Mouse (Mus musculus) CD4-positive, CD25-positive, alpha-beta regulatory T cell (primary cell): ENCODE results near the gene Vmn2r29. TPM values are rescaled to one million over a fixed set of nuclear protein-coding genes. Genes with fewer than 3 reads are reported as not detected.

Source experiments
- polyA plus RNA-seq: library from polyadenylated mRNA; unstranded; fragments of 100-300 nt; shearing (Covaris generic); gene quantifications from one replicate; pipeline ENCODE4 v1.2.1, GENCODE M21; 2017

Vmn2r29 gene
- polyA plus RNA-seq, result 1.2 TPM

DNA sequence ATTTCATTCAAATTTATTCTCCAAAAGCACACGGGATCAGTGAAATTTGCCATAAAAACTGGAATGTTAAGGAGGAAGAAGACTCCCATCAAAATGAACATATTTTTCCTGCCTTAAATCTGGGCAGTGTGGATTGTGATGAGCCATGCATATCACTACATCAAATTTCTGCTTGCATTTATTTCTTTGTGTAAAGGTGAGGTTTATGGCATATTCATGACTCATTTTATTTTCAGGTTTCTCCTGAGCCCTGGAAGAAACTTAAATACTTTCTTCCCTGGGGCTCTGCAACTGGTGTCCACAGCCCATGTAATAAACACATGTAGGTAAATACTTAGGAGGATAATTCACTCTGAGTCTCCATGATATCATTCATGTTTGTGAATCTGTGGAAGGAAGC is at the start of gene Vmn2r29:
Gene Vmn2r29, minus strand, starts transcription at position 101 of the 400 bp plus-strand sequence.

DNA sequence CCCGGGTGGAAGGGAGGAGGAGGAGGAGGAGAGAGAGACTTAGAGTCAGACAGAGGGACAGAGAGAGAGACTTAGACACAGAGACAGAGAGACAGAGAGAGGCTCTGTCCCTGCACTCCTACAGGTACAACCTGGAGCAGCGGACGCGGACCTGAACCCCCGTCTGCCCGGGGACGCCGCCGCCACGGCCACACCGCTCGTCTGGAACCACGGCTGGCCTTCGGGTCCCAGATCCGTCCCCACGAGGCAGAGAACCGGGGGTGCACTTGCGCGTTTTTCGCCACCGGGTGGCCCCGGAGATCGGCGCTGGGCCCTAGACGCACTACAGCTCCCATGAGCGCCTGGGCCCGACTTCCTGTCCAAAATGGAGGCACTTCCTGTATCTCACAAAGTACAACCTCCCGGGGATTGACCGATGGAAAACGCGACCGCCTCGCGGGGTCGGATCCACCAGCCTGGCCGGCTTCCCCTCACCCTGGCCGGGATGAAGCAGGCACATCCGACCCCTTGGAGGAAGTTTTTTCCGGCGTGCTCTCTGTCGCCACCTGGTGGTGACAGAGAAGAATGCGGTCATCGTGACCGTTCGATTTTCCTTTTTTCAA is 30.9 kb upstream of the Vmn2r29 start, which contains the start of gene Gm45844:
Gene Gm45844, minus strand, starts transcription at position 324 of the 602 bp plus-strand sequence.

DNA sequence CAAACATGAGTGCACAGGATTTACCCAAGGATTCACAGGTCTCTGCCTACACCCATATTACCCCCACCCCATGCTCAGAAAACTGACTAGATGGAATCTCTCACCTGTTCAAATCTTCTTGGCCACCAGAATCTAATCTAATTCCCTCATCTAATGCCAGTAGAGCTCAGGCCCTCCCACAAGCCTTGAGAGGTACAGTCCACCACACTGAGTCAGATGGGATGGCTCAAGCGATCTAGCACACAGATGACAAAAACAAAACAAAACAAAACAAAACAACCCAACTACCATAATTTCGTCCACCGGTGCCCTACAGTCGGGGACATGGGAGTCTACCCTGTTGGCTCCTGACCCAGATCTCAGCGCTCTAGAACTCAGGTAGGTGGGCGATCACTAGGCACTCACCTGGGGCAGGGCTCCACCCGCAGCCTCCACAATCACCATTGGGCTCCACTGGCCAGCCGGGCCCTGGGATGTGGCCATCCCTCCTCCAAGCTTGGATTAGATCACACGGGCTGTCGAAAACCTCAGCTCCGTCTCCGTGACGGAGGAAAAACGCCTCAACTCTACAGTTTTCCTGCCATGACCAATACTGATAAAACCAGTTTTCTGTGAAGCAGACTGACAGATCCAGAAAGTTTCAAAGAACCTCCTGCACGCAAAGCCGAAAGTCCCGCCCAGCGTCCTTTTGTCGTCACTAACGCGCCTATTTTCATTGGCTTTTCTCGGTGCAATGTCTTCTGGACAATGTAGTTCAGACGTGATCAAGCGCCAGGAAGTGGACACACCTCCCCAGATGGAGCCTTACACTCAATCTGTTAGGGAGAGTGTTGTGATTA is 37.6 kb downstream of the Vmn2r29 start, which contains the start of gene Zfp772:
Gene Zfp772, minus strand, starts transcription at position 686 of the 839 bp plus-strand sequence.

Other genes with a start within 250 kb of the Vmn2r29 start
- 26.5 TPM for gene Zfp954, start 125.8 kb downstream of the Vmn2r29 start, polyA plus RNA-seq
- 9.0 TPM for gene Zfp773, start 110.6 kb downstream of the Vmn2r29 start, polyA plus RNA-seq
- gene Zfp418, start 76.0 kb downstream of the Vmn2r29 start, polyA plus RNA-seq, result 3.4 TPM
- 4.3 TPM for gene Zfp772, start 37.3 kb downstream of the Vmn2r29 start, polyA plus RNA-seq
- 1.3 TPM for gene Gm45844, start 31.0 kb upstream of the Vmn2r29 start, polyA plus RNA-seq
- 66.6 TPM for gene Clcn4, start 53.5 kb upstream of the Vmn2r29 start, polyA plus RNA-seq
- gene Vmn2r30, start 90.3 kb upstream of the Vmn2r29 start, polyA plus RNA-seq, result not detected
- not detected for gene Gm45783, start 127.2 kb upstream of the Vmn2r29 start, polyA plus RNA-seq
- gene Vmn2r31, start 152.4 kb upstream of the Vmn2r29 start, polyA plus RNA-seq, result 0.11 TPM
- not detected for gene Vmn2r32, start 232.7 kb upstream of the Vmn2r29 start, polyA plus RNA-seq